Mouse (Mus musculus) testis, adult 2 months (tissue): ENCODE measurements around the gene Lpar1. TPM values are rescaled to one million over a fixed set of nuclear protein-coding genes. Genes with fewer than 3 reads are reported as not detected.

ENCODE experiments used
- H3K27ac ChIP-seq: fragments of 200-500 bp; 2 replicates; pipeline ENCODE4 v1.5.1; 2012; ENCODE audit warnings: low read depth, low read length; ENCODE audit not compliant: control insufficient read depth, insufficient read depth
- H3K27me3 ChIP-seq: fragments of 200-500 bp; 2 replicates; pipeline ENCODE4 v1.6.1; 2012; ENCODE audit warnings: mild to moderate bottlenecking, low read length, moderate library complexity; ENCODE audit not compliant: control insufficient read depth, insufficient read depth
- H3K36me3 ChIP-seq: fragments of 200-500 bp; 2 replicates; pipeline ENCODE4 v1.6.1; 2012; ENCODE audit warnings: mild to moderate bottlenecking, low read length; ENCODE audit not compliant: control insufficient read depth, insufficient read depth
- H3K4me1 ChIP-seq: fragments of 200-500 bp; 2 replicates; pipeline ENCODE4 v1.6.1; 2012; ENCODE audit warnings: low read length; ENCODE audit not compliant: control insufficient read depth, insufficient read depth
- H3K4me3 ChIP-seq: fragments of 200-500 bp; 2 replicates; pipeline ENCODE4 v1.5.1; 2012; ENCODE audit warnings: low read depth, mild to moderate bottlenecking, low read length, moderate library complexity, mixed read lengths; ENCODE audit not compliant: control insufficient read depth
- CTCF ChIP-seq: fragments of 200-500 bp; IDR thresholded peaks from 2 replicates; pipeline ENCODE4 v1.5.1; 2012; ENCODE audit warnings: low read depth, mild to moderate bottlenecking, inconsistent platforms, low read length, moderate library complexity; ENCODE audit not compliant: control insufficient read depth, insufficient read depth, insufficient replicate concordance
- POLR2A ChIP-seq: fragments of 200-500 bp; IDR thresholded peaks from 2 replicates; pipeline ENCODE4 v1.6.1; 2012; ENCODE audit warnings: low read depth, mild to moderate bottlenecking, inconsistent platforms, low read length, moderate library complexity; ENCODE audit not compliant: control insufficient read depth
- polyA plus RNA-seq: library from polyadenylated mRNA; depleted of rRNA; stranded (reverse); fragments of >200 nt; gene quantifications from 2 replicates; pipeline ENCODE4 v1.2.3, GENCODE M21; 2012

The Lpar1 gene
- polyA plus RNA-seq, 1 experiment, result 43.6 TPM

- TF ChIP-seq CTCF (no peak), POLR2A (no peak)
- Histone ChIP-seq H3K27me3 (no peaks in the 10 kb centered on the region), H3K4me1 (no peaks in the 10 kb centered on the region), H3K4me3 (no peak overlapping the region), H3K36me3 (no peaks in the 10 kb centered on the region), H3K27ac (no peak overlapping the region)
Observed at GRCm38 (mm10) chr4:58469651-58470592, 83.8 kb downstream of the Lpar1 start.

GRCm38 (mm10) chr4:58469035-58469434, 84.7 kb downstream of the Lpar1 start:
- no peaks in the 10 kb centered on the region for H3K36me3 ChIP-seq
- no peak for TF ChIP-seq CTCF
- no peak for TF ChIP-seq POLR2A
- H3K27ac ChIP-seq, result no peak overlapping the region
- no peaks in the 10 kb centered on the region for H3K27me3 ChIP-seq
- no peak overlapping the region for H3K4me3 ChIP-seq
- no peaks in the 10 kb centered on the region for H3K4me1 ChIP-seq

GRCm38 (mm10) chr4:58465586-58465985, 88.1 kb downstream of the Lpar1 start:
- TF ChIP-seq CTCF (no peak), POLR2A (no peak)
- Histone ChIP-seq H3K27me3 (no peaks in the 10 kb centered on the region), H3K36me3 (no peaks in the 10 kb centered on the region), H3K4me3 (no peak overlapping the region), H3K4me1 (no peaks in the 10 kb centered on the region), H3K27ac (no peak overlapping the region)

GRCm38 (mm10) chr4:58464390-58465164, 89.1 kb downstream of the Lpar1 start:
- Histone ChIP-seq H3K4me3 (no peak overlapping the region), H3K36me3 (no peaks in the 10 kb centered on the region), H3K27ac (no peak overlapping the region), H3K4me1 (no peaks in the 10 kb centered on the region), H3K27me3 (no peaks in the 10 kb centered on the region)
- TF ChIP-seq POLR2A, result no peak
- no peak for TF ChIP-seq CTCF

- TF ChIP-seq CTCF (no peak), POLR2A (no peak)
- Histone ChIP-seq H3K27ac (no peak overlapping the region), H3K4me3 (no peak overlapping the region), H3K27me3 (no peaks in the 10 kb centered on the region), H3K4me1 (no peaks in the 10 kb centered on the region), H3K36me3 (no peaks in the 10 kb centered on the region)
Observed at GRCm38 (mm10) chr4:58462990-58463389, 90.7 kb downstream of the Lpar1 start.

- H3K27ac ChIP-seq, result no peak overlapping the region
- no peak overlapping the region for H3K4me3 ChIP-seq
- TF ChIP-seq POLR2A (no peak), CTCF (no peak)
- no peaks in the 10 kb centered on the region for H3K4me1 ChIP-seq
- no peaks in the 10 kb centered on the region for H3K36me3 ChIP-seq
- no peaks in the 10 kb centered on the region for H3K27me3 ChIP-seq
Observed at GRCm38 (mm10) chr4:58462586-58462985, 91.1 kb downstream of the Lpar1 start.

GRCm38 (mm10) chr4:58453334-58453733, 100.4 kb downstream of the Lpar1 start:
- peaks cover 3% of the 10 kb centered on the region for H3K4me1 ChIP-seq
- H3K27me3 ChIP-seq, result no peaks in the 10 kb centered on the region
- TF ChIP-seq CTCF (no peak), POLR2A (no peak)
- no peaks in the 10 kb centered on the region for H3K36me3 ChIP-seq
- H3K27ac ChIP-seq, result no peak overlapping the region
- H3K4me3 ChIP-seq, result no peak overlapping the region
